Mouse (Mus musculus): Measurements from ENCODE around the gene Aph1a. TPM values are rescaled to one million over a fixed set of nuclear protein-coding genes. Genes with fewer than 3 reads are reported as not detected.
A peak's percentile ranks its signal among the peaks of the same experiment; 100 is the strongest.
"Not testable (repeated sequence)": the region's sequence is repeated elsewhere in the genome, so short reads cannot be mapped to it uniquely, and the experiment has no call there.

The Aph1a gene
- total and polyA plus RNA-seq, 2 experiments from 2014 or later, result 50.8 to 138 TPM

- ATAC-seq (ENCODE audit: insufficient read depth, low read depth), result no peak
- H3K27ac ChIP-seq (ENCODE audit: low read depth), result no peak overlapping the region
- no peak for DNase-seq (ENCODE audit: low spot score)
- no peaks in the 10 kb centered on the region for H3K36me3 ChIP-seq (replicated peaks; ENCODE audit: control insufficient read depth, insufficient read depth, low read length)
- TF ChIP-seq EP300 (IDR thresholded peaks at IDR 0.05; ENCODE audit: low read depth), result no peak
- TF ChIP-seq CTCF (IDR thresholded peaks at IDR 0.05; ENCODE audit: low read depth), result no peak
- H3K4me2 ChIP-seq (ENCODE audit: low read depth, low read length), result no peak overlapping the region
- H3K9me3 ChIP-seq (replicated peaks; ENCODE audit: control insufficient read depth, low read length), result no peaks in the 10 kb centered on the region
- H3K4me3 ChIP-seq (ENCODE audit: low read depth, low read length), result no peak overlapping the region
- H3K9ac ChIP-seq (replicated peaks; ENCODE audit: low read depth, low read length), result no peak overlapping the region
- no peaks in the 10 kb centered on the region for H3K27me3 ChIP-seq (ENCODE audit: control insufficient read depth, insufficient read depth, low read length)
- H3K4me1 ChIP-seq (ENCODE audit: control insufficient read depth, insufficient read depth), result no peaks in the 10 kb centered on the region
- WGBS, result 59% methylated on average over 4 of the region's 4 CpGs
These were observed 20.9 kb downstream of the Aph1a start for GRCm38 (mm10) chr3:95914706-95915105.

- Histone ChIP-seq H3K27me3 (ENCODE audit: control insufficient read depth, insufficient read depth, low read length) (no peaks in the 10 kb centered on the region), H3K27ac (ENCODE audit: low read depth) (no peak overlapping the region), H3K9me3 (replicated peaks; ENCODE audit: control insufficient read depth, low read length) (no peaks in the 10 kb centered on the region), H3K4me1 (ENCODE audit: control insufficient read depth, insufficient read depth) (no peaks in the 10 kb centered on the region; the same call in 1 of the 2 replicates), H3K9ac (replicated peaks; ENCODE audit: low read depth, low read length) (no peak overlapping the region), H3K4me3 (ENCODE audit: low read depth, low read length) (no peak overlapping the region), H3K4me2 (ENCODE audit: low read depth, low read length) (no peak overlapping the region), H3K36me3 (replicated peaks; ENCODE audit: control insufficient read depth, insufficient read depth, low read length) (no peaks in the 10 kb centered on the region)
- 62% methylated on average over 7 of the region's 7 CpGs for WGBS
- ATAC-seq (ENCODE audit: insufficient read depth, low read depth) (no peak), DNase-seq (ENCODE audit: low spot score) (no peak)
- TF ChIP-seq EP300 (IDR thresholded peaks at IDR 0.05; ENCODE audit: low read depth) (no peak), CTCF (IDR thresholded peaks at IDR 0.05; ENCODE audit: low read depth) (no peak)
These were observed 23.0 kb downstream of the Aph1a start for GRCm38 (mm10) chr3:95916760-95917159.

GRCm38 (mm10) chr3:95920532-95920931 is 26.8 kb downstream of the Aph1a start:
- not testable (repeated sequence) for DNase-seq (ENCODE audit: low spot score); H3K27ac ChIP-seq (ENCODE audit: low read depth); H3K36me3 ChIP-seq (replicated peaks; ENCODE audit: control insufficient read depth, insufficient read depth, low read length); H3K27me3 ChIP-seq (ENCODE audit: control insufficient read depth, insufficient read depth, low read length); ATAC-seq (ENCODE audit: insufficient read depth, low read depth); H3K4me2 ChIP-seq (ENCODE audit: low read depth, low read length); H3K4me1 ChIP-seq (ENCODE audit: control insufficient read depth, insufficient read depth); H3K4me3 ChIP-seq (ENCODE audit: low read depth, low read length); H3K9me3 ChIP-seq (replicated peaks; ENCODE audit: control insufficient read depth, low read length); H3K9ac ChIP-seq (replicated peaks; ENCODE audit: low read depth, low read length)
- 41% methylated on average over 2 of the region's 2 CpGs for WGBS

- H3K27ac ChIP-seq (ENCODE audit: low read depth), result peak overlapping the region; percentile 6; the same call in 1 of the 2 replicates
- ATAC-seq (ENCODE audit: insufficient read depth, low read depth); H3K36me3 ChIP-seq (replicated peaks; ENCODE audit: control insufficient read depth, insufficient read depth, low read length); H3K4me2 ChIP-seq (ENCODE audit: low read depth, low read length); DNase-seq (ENCODE audit: low spot score); H3K9ac ChIP-seq (replicated peaks; ENCODE audit: low read depth, low read length); H3K4me3 ChIP-seq (ENCODE audit: low read depth, low read length); H3K27me3 ChIP-seq (ENCODE audit: control insufficient read depth, insufficient read depth, low read length); H3K9me3 ChIP-seq (replicated peaks; ENCODE audit: control insufficient read depth, low read length); H3K4me1 ChIP-seq (ENCODE audit: control insufficient read depth, insufficient read depth): not testable (repeated sequence)
- WGBS, result 79% methylated on average over 7 of the region's 7 CpGs
These were observed 29.7 kb downstream of the Aph1a start for GRCm38 (mm10) chr3:95923429-95923828.

DNA sequence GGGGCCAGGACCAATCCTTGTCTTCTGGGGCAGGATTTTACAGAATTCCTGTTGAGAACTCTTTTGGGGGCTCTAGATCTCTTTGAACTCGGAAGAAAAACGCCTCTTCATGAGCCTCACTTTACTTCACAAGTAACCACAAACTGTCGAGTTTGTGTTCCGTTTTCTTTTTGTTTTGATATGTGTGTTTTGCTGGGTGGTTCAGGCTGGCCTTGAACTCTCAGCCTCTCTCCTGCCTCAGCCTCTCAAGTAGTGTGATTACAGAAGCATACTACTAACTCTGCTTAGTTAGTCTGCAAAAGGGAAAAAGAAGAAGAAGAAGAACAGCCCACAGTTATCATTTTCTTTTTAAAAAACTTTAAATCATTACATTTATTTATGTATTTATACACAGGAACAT is 30.4 kb downstream of the Aph1a start:
- ATAC-seq (ENCODE audit: insufficient read depth, low read depth), result no peak
- 53% methylated on average over 4 of the region's 4 CpGs for WGBS
- Histone ChIP-seq H3K9ac (replicated peaks; ENCODE audit: low read depth, low read length) (no peak overlapping the region), H3K4me1 (ENCODE audit: control insufficient read depth, insufficient read depth) (no peaks in the 10 kb centered on the region; the same call in 1 of the 2 replicates), H3K4me3 (ENCODE audit: low read depth, low read length) (no peak overlapping the region), H3K36me3 (replicated peaks; ENCODE audit: control insufficient read depth, insufficient read depth, low read length) (no peaks in the 10 kb centered on the region), H3K27me3 (ENCODE audit: control insufficient read depth, insufficient read depth, low read length) (no peaks in the 10 kb centered on the region), H3K9me3 (replicated peaks; ENCODE audit: control insufficient read depth, low read length) (no peaks in the 10 kb centered on the region), H3K4me2 (ENCODE audit: low read depth, low read length) (no peak overlapping the region), H3K27ac (ENCODE audit: low read depth) (peak overlapping the region; percentile 6; the same call in 1 of the 2 replicates)
- no peak for TF ChIP-seq EP300 (IDR thresholded peaks at IDR 0.05; ENCODE audit: low read depth)
- TF ChIP-seq CTCF (IDR thresholded peaks at IDR 0.05; ENCODE audit: low read depth), result no peak
- DNase-seq (ENCODE audit: low spot score), result no peak

DNA sequence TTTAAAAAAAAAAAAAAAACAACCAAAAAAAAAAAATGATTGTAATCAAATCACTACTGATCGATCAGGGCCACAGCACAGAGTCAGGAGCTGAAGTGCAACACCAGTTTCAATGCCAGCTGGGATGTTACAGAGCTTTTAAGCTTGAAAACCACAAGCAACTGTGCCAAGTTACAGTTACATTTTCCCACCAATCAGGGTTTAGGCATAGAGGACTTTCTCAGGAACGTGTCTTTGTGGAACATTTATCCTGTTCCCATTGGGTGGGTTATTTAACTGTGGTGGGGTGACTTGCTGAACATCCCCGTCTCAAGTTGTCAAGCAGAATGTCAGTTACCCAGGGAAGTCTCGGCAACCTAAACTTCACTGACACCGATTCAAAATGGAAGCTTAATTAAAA is 31.3 kb downstream of the Aph1a start:
- TF ChIP-seq CTCF (IDR thresholded peaks at IDR 0.05; ENCODE audit: low read depth) (no peak), EP300 (IDR thresholded peaks at IDR 0.05; ENCODE audit: low read depth) (no peak)
- Histone ChIP-seq H3K4me2 (ENCODE audit: low read depth, low read length) (no peak overlapping the region), H3K36me3 (replicated peaks; ENCODE audit: control insufficient read depth, insufficient read depth, low read length) (no peaks in the 10 kb centered on the region), H3K27me3 (ENCODE audit: control insufficient read depth, insufficient read depth, low read length) (no peaks in the 10 kb centered on the region), H3K9ac (replicated peaks; ENCODE audit: low read depth, low read length) (no peak overlapping the region), H3K4me1 (ENCODE audit: control insufficient read depth, insufficient read depth) (no peaks in the 10 kb centered on the region; the same call in 1 of the 2 replicates), H3K9me3 (replicated peaks; ENCODE audit: control insufficient read depth, low read length) (no peaks in the 10 kb centered on the region), H3K27ac (ENCODE audit: low read depth) (no peak overlapping the region; the same call in 1 of the 2 replicates), H3K4me3 (ENCODE audit: low read depth, low read length) (no peak overlapping the region)
- DNase-seq (ENCODE audit: low spot score) (no peak), ATAC-seq (ENCODE audit: insufficient read depth, low read depth) (no peak)
- 71% methylated on average over 5 of the region's 5 CpGs for WGBS
